Mouse (Mus musculus) urinary bladder, postnatal 25 days (tissue): Measurements from ENCODE around the gene Tmem251.

ENCODE experiments used
- DNase-seq: peaks from one replicate; pipeline ENCODE4 v3.0.0; 2022; ENCODE audit warnings: low spot score

Tmem251 gene

GRCm38 (mm10) chr12:102710851-102711375, 32.6 kb upstream of the Tmem251 start:
- DNase-seq = no peak

- DNase-seq = no peak
These were observed 30.3 kb upstream of the Tmem251 start for GRCm38 (mm10) chr12:102713153-102713865.

DNA sequence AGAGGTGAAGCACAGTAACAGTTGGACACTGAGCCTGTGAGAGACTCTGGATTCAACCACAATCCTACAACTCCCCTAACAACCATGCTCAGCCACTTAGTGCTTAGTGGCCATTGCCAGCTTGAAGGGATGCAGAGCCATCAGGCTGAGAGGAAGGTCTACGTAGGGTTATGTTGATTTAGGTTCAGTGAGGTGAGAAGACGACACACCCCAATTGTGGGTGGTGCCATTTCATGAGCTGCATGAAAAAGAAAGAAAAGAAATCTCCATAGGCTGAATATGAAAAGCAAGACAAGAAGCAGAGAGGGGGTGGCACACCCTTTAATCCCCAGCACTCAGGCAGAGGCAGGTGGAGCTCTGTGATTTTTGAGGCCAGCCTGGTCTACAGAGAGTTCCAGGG, 29.4 kb upstream of the Tmem251 start:
- no peak for DNase-seq

- DNase-seq = no peak
These were observed 28.7 kb upstream of the Tmem251 start for GRCm38 (mm10) chr12:102714654-102715395.

DNA sequence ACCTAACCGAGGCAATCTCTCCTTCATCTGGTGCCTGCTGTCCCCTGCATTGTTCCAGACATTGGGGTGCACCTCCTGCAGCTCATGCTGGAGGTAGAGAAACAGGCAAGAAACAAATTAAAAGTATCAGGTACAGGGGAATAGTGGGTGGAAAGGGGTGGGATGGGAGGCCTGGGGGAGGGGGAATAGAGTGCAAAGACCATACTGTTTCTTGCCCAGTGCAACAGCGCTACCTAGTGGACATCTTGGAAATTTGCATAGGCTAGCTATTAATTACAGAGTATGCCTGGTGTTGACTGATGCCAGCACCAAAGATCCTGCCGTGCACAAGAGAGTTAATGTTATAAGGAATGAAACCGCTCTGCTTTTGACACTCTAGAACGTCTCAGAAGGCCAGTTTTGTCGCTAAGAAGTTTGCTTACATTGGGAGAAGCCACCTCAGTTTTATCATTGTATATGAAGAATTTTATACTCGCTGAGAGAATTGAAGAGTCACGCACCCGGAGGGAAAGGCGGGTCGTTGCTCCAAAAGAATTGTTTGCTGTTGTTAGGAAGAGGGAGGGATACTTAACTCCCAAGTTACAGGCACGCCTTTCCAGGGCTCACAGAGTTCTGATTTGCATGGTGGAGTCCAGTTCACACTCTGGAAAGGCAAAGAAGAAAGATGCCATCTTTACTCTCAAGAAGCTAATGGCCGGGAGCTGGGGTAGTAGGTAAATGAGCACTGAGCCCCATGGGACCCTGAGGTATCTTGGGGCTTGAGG, 23.8 kb upstream of the Tmem251 start:
- peak; percentile 34 for DNase-seq

DNA sequence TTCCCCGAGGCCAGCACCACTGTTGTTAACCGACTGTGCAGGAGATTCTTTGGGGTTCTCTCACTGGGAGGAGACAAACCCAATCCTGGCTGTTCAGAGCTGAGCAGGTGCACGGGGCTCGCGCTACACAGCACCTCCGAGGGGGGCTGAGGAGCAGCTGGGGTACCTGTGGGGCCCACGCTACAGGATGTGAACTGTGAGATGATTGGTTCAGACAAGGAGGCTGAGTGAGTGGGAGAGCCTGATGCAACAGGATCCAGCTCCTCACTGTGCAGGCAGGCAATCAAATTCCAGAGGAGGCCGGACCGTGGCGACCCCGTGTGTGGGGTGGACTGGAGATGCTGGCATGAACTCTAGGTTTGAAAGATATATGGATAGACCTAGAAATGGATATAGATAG, 21.1 kb upstream of the Tmem251 start:
- DNase-seq = no peak

DNA sequence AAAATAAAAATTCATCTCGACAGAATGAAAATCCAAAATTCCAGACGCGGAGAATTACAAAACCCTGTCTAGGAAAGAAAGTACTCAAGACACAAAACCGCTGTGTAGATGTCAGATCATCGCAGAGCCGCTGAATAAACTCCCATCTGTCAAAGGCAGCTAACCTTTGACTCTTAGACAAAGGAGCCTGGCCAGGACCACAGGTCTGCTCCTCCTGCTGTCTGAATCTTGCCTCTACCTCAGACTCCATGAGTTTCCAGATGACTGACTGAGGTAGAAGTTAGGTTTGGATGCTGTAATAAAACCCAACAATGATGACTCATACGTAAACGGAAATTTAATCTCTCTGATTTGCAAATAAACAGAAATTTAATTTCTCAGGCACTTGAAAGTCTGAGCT, 20.6 kb upstream of the Tmem251 start:
- no peak for DNase-seq

DNA sequence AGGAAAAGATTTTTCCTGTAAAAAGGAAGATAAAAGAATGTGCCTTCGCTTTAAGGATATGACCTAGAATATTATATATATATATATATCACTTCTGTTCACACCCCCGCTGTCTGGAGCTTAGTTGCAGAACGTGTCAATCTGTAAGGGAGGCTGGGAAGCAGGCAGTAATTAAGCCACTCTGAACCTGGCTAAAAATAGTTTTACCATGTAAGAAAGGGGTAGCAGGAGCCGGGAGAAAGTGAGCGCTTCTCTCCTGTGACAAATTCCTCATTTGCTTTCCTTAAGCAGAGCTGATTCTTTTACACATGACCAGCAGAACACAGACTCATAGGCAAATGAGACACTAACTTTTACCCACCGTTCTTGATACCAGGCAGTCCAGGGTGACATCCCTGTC, 19.7 kb upstream of the Tmem251 start:
- DNase-seq = no peak

DNA sequence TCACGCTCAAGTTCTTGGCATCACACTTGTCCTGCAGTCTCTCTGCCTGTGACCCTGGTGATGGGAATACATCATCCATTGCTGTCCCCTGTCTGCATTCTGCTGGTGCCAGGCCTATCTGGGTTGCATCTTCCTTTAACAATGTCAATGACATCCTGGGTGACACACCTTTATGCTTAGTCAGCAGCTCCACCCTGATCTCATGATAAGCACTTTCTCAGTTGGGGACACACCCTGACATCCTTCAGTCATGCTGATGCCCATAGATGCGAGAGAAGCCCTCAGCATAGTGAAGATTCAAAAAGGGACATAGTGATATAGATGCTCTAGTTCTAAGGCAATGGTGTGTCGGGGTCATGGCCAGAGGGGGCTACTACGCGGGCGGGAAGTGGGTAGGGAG, 18.4 kb upstream of the Tmem251 start:
- DNase-seq = no peak

DNA sequence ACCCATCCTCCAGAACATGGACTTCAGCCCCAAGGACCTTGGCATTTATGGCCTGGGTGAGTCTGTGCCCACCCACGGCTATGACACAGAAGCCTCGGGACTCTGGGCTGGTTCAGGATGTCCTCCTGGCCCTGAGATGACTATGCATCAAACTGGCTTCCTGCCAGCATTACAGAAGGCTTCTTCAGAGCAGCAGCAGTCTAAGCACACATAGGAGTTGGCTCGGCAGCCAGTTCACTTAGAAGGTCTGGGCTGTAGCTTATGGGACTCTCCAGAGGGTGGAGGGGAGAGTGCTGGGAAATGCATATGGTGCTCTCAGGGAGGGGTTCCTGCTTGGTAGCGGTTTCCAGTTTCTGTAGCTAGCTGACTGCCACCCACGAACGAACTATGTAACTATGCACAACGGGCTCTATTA, 17.8 kb upstream of the Tmem251 start:
- DNase-seq = no peak

- peak; percentile 26 for DNase-seq
These were observed 13.4 kb upstream of the Tmem251 start for GRCm38 (mm10) chr12:102729855-102730797.

- no peak for DNase-seq
These were observed 12.6 kb upstream of the Tmem251 start for GRCm38 (mm10) chr12:102730798-102731619.

GRCm38 (mm10) chr12:102733381-102733780, 10.2 kb upstream of the Tmem251 start:
- DNase-seq = peak; percentile 50

DNA sequence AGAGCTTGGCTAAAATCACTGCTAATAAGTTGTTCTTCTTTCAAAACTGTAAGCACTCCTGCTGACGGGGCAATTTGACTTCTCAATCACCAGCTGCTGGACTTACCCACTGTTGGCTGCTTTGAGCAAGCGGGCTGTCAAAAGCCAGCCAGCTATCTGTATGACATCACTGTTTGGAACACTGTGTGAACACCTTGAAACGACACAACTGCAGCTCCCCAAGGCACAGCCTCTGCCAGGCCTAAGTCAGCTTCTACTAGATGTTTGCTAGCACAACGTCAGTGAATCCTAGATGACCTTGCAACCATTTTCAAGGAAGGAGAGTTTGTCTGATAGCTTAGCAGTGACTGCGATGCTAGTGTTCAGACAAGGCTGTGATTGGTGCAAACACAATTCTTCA, 4.5 kb upstream of the Tmem251 start:
- DNase-seq = no peak

GRCm38 (mm10) chr12:102740285-102740684, 3.3 kb upstream of the Tmem251 start:
- no peak for DNase-seq

DNA sequence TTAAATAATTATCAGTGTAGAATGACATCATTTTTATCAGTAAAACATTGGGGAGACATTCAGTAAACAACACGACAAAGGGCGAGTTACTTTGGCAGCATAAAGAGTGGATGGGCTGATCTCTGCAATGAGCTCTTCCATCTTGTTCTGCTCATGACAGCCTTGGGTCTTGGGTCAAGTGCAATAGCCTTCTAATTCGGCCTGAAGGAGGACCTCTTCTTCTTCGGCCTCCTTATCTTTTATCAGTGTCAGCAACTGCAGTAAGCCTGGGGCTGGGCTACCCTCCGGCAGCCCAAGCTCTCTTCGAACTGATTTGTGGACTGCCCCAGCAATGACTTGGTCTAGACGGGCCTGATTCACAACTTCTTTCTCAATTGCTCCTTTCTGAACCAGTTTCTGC, 1.5 kb upstream of the Tmem251 start:
- DNase-seq = no peak

GRCm38 (mm10) chr12:102743036-102743588, 450 bp upstream of the Tmem251 start:
- no peak for DNase-seq

DNA sequence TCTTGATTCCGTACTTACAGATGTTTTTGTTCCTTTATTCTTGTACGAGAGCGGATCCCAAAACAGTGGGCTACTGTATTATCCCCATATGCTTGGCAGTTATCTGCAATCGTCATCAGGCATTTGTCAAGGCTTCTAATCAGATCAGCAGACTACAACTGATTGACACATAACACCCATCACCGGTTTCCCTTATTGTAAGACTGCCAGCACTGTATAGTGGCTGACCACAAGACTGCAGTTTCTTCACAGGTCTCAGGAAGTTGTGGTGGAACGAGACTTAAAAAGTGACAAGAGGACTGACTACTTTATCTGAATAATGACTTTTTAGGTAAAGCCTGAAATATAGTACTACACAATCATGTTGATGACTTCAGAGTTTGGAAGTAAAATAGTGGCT, 1.3 kb downstream of the Tmem251 start:
- no peak for DNase-seq

GRCm38 (mm10) chr12:102748256-102748655, 4.7 kb downstream of the Tmem251 start:
- DNase-seq = no peak

DNA sequence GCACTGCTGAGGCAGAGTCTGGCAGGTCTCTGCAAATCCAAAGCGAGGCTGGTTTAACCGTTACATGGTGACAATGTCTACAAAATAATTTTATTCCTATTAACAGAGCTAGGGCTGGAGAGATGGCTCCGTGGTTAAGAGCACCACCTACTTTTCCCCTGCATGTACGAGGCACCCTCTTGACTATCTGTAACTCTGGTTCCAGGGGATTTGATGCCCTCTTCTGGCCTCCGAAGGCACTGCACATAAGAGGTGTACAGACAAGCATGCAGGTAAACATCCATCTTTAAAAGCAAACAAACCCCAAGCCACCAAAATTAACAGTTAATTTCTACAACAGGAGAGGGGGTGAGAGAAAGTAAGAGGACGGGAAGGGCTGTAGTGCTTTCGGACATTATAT, 12.7 kb downstream of the Tmem251 start:
- DNase-seq = no peak
